Mouse (Mus musculus) liver (tissue): Measurements from ENCODE around the gene Ccdc106.

Experiments
- DNase-seq: peaks from one replicate; pipeline ENCODE4 v3.0.0-alpha.2; 2020; ENCODE audit warnings: mixed read lengths

Gene Ccdc106

DNA sequence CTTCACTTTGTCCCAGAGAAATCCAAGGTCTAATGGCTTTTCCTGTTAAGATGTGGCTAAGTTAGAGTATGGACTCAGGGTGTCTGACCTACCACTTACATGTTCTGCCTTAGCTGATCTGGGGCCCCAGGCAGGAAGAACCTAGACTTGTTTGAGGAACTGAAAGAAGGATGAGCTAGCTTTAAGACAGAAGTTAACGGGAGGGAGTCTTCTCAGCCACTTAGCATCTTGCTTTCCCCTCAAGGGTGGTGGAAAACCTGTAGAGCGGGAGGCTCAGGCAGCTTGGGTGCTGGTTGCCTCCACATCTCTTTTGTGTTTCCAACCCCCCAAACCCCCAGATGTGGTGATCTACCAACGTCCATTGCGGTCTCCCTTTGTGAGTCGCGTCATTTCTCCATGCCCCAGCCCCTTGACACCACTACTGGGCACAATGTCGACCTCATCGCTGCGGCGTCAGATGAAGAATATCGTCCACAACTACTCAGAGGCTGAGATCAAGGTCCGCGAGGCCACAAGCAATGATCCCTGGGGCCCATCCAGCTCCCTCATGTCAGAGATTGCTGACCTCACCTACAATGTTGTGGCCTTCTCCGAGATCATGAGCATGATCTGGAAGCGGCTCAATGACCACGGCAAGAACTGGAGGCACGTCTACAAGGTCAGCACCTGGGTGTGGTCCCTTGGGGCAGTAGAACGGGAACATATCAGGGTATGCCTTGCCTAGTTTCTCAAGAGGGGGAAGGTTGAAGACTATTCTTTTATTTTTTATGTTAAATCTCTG is 63.2 kb downstream of the Ccdc106 start:
- DNase-seq = no peak

DNA sequence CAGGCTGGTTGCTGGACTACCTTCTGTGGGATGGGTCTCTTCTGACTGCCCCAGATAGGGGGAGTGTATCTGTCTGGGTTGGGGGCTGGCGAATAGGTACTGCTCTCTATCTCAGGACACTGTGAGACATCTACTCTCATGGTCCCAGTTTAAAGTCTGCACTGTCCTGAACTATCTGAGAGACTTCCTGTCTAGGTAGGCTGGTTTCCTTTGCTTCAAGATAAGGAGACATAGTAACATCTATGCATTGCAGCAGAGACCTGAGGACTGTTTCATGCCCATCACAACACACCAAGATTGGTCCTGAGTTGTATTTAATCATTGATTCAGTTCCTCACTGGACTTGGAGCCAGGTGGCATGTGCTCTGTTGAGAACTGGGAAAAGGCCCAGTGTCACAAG is 65.2 kb downstream of the Ccdc106 start:
- DNase-seq = no peak

DNA sequence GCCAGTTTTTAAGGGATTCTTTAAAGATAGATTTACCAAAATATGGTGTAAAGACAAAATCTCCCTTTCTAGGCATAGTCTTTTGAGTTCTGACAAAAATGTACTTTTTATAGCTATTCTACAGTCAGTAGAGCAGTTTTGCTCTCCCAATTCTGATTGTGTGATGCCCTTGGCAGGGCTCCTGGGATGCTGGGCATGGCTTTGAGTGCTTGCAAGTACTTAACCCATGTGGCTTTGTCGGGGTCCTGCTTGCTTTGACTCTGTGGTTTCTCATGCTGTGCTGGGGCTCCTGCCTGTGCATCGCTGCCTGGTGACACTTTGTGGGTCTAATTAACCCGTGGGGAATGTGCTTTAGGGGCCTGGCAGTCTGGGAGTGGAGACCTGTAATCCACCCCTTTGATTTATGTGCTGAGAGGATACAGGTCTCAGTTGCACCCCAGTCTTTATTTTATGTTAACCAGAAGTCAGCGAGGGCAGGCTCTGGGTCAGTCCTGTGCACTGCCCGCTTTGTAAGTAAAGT is 66.6 kb downstream of the Ccdc106 start:
- no peak for DNase-seq

DNA sequence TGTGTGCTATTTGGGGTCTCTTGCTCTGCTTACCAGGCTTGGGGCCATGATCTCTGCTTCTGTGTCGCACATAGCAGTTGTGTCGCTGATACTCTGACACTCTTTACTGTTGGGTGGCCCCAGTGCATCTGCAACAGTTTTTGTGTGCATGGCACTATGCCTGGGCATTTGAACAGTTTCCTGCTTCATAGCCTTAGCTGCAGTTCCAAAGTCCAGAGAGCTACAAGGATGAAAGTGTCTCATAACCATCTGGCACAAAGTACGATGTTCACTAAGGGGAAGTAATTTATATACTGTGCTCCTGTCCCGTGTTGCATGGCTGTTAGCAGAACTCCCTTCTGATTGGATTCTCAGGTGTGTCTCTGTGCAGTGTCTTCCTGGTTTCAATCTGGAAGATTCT is 67.5 kb downstream of the Ccdc106 start:
- DNase-seq = no peak

DNA sequence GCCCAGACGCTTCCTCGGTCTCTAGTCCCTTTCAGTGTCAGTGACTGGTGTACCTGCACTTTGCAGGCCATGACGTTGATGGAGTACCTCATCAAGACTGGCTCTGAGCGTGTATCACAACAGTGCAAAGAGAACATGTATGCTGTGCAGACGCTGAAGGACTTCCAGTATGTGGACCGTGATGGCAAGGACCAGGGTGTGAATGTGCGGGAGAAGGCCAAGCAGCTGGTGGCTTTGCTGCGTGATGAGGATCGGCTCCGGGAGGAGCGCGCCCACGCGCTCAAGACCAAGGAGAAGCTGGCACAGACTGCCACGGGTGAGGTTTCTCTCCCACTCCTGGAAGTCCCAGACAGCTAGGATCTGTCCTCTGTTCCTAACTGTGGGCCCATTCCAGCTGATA is 69.5 kb downstream of the Ccdc106 start:
- no peak for DNase-seq

DNA sequence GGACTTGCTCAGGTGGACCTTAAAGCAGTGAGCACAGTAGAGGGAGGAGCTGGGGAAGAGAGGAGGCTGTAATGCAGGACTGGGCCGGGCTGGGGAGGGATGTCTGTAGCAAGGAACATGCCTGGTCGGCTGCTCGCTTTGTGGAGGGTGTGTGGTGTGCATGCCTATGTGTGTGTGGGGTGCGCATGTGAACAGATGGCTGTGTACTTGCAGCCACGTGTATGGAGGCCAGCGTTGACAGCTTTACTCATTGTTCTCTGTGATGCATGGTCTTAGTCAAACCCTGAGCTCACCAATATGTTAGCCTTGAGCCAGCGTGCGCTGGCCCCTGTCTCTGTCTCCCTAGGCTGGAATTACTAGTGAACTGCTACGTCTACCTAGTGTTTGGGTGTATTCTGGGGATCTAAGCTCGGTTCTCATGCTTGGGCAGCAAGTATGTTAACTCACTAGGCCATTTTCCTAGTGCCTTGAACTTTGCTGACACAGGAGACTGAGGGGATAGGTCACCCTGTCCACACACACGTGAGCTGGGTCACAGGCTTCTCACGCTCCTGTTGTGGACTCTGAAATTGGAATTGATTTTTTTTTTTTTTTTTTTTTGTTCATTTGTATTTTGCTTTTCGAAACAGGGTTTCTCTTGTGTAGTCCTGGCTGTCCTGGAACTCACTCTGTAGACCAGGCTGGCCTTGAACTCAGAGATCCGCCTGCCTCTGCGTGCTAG is 70.8 kb downstream of the Ccdc106 start:
- DNase-seq = no peak

DNA sequence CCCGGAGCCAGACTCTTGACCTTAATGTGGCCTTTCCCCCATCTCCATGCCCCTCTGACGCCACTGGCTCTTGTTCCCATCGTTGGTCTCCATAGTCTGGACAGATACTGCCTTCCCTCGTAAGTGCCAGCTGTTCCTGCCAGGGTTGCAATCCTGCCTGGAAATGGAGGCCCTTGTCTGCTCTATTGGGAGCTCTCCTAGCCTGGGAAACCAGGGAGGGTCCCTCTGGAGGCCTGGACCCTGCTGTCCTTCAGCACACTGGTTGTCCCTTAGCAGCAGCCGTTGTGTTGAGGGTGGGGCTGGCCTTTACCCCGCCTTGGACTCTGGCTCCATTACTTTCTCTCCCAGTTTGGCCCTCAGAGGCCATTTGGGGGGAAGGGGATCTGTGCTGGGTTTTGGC is 72.0 kb downstream of the Ccdc106 start:
- DNase-seq = no peak

DNA sequence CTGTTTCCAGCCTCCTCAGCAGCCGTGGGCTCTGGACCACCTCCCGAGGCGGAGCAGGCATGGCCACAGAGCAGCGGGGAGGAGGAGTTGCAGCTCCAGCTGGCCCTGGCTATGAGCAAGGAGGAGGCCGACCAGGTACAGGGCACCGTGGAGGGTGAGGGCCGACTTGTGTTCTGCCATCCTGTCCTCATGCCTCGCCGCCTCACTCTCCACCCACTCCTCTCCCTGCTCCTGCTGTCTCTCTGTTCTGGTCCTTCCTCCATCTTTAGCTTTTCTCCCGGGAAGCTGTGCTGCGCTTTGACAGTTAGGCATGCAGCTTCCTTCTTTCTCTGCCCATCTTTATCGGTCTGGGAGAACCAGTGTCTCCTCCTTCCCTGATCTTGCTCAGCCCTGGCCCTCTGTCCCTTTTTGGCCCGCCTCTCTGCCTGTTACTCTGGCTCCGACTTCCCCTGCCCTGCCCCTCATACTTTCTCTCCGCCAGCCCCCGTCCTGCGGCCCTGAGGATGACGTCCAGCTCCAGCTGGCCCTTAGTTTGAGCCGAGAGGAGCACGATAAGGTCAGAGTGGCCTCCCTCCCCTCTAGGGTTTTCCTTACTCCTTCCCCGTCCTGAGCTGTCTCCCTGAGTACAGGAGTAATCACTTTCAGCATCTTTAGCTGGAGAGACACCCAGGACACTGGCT is 72.6 kb downstream of the Ccdc106 start:
- no peak for DNase-seq

DNA sequence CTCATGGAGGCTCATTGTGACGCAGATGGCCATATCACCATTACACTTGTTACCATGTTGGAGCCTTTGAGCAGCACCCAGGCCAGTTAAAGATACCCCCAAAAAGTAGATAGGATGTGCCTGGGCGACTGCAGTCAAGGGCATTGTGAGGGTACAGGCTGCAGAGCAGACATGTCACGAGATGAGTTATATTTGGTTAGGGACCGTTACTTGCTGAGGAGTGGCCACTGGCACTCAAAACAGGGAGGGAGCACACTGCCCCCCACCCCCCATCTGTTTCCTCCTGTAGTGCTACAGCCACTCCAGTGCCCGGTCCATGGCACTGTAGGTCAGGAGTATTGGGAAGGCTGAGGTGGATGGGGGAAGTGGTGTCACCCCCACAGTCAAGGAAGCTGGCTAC is 78.4 kb downstream of the Ccdc106 start:
- DNase-seq = no peak

DNA sequence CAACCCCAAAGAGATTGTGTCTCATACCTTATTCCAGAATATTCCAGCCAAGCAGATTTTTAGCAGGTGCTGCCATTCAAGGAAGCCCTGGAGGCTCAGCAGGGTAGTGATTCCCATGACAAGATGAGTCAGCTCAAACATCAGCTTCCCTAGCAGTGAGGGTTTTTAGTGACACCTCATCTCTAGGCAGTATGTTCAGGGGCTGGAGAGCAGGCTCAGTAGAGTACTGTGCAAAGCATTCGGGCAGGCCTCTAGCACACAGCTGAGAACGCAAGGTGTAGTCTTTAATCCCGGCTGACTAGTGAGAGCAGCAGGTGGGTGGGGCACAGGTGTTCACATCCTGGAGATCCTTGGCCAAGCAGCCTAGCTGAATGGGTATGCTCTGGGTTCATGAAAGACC is 79.4 kb downstream of the Ccdc106 start:
- DNase-seq = no peak

DNA sequence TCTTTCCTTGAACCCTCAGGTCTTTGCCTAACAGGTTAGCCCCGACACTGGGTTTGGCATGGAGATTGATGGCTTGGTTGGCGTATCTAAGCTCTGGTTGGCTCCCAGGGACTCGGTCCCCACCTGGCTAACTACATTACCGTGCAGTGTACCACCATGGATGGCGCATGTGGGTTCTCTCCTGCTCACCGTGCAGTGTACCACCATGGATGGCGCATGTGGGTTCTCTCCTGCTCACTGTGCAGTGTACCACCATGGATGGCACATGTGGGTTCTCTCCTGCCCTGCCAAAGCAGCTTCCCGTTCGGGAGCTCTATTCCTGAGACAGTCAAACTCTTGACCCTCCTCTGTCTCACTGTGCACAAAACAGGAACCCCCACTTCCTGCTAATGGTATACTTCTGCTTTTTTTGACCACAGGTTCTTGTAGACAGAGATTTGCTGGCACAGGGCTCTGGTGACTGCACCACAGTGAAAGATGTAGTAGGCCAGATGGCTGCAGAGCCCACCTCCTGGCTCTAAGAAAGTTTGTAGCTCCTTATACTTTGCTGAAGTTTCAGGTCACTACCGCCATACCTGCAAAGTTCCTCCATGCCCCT is 80.8 kb downstream of the Ccdc106 start:
- DNase-seq = no peak

DNA sequence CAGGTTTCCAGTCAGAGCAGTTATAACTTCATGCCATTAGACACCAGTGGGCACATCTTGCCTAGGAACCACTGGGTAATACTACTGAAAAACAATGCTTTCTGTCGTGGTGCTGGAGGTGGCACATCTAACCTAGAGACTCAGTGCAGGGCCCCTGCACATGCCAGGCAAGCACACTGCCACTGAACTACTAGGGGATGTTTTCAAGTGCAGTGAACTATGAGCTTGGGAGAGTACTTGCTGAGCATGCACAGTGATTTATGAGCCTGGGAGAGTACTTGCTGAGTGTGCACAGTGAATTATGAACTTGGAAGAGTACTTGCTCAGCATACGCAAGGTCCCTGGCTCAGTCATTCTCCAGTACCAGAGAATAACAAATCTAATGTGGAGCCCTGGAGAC is 82.2 kb downstream of the Ccdc106 start:
- no peak for DNase-seq

DNA sequence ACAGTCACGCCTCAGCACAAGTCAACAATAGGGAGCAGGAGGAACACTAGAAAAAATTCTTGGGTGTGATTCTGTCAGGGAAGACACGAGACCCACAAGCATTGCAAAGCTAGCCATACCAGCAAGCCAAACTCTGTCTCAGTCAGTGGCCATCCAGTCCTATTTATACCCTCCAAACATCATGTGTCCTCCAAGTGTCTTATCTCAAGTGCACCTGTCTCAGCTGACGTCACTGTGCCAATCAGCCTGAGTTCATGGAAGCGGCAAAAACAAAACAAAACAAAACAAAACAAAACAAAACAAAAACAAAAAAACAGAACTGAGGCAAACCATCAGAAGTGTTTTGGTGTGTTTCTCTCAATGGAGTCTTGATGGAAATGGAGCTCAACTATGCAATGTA is 87.9 kb downstream of the Ccdc106 start:
- DNase-seq = no peak

DNA sequence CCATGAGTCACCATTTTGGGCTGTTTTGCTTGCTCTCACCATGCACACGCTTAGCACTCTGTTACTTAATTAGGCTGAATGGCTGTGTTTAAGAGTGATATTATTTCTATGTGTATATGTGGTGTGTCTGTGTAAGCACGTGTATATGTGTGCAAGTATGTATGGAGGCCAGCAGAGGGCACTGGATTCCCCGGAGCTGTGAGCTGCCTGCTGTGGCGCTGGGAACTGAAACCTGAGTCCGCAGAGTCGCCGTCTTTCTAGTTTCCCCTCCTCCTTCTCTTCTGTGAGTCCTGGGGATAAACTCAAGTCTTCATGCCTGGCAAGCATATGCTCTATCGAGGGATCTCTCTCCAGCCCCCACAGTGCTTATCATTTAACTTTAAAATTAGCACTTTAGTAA is 88.9 kb downstream of the Ccdc106 start:
- no peak for DNase-seq
